Mouse (Mus musculus) 3T3-L1 (cell line): ENCODE results near the gene Shank3.
A peak's percentile ranks its signal among the peaks of the same experiment; 100 is the strongest.

Experiments
- DNase-seq: peaks from one replicate; pipeline ENCODE4 v3.0.0-alpha.2; 2015; ENCODE audit warnings: low read depth, low spot score

Gene Shank3

DNA sequence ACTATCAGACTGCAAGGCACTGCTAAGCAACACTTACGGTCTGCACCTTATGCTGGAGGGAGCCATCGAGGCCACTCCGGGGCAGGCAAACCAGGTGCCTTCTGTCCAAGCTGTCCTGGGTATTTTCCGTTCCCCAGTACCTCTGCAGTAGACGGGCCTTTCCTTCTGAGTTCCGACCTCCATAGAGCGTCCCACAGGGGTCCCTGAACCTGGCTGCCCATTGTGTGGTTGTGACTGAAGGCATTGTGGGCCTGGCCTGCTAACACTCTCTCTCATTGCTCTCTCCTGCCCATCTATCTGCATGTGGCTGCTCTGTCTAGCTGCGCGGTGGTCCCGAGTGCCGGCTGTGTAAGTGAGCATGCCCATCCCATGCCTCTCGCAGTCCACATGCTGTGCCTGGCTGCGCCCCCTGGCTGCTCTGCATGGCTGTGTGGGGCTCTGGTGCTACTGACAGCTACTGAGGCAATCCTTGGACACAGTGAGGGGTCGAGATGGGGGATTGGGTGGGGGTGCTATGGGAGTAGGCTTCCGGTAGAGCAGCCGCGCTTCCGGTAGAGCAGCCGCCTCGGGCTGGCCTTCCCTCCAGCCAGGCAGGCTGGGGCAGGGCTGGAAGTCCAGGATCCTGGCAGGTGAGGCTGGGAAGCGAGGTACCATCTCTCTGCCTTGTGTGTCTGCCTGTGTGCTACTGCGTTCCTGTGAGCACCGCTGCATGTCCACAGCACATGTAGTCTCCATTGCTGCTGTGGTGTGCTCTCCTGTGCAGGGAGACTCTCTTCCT is 57.2 kb downstream of the Shank3 start:
- DNase-seq: no peak

DNA sequence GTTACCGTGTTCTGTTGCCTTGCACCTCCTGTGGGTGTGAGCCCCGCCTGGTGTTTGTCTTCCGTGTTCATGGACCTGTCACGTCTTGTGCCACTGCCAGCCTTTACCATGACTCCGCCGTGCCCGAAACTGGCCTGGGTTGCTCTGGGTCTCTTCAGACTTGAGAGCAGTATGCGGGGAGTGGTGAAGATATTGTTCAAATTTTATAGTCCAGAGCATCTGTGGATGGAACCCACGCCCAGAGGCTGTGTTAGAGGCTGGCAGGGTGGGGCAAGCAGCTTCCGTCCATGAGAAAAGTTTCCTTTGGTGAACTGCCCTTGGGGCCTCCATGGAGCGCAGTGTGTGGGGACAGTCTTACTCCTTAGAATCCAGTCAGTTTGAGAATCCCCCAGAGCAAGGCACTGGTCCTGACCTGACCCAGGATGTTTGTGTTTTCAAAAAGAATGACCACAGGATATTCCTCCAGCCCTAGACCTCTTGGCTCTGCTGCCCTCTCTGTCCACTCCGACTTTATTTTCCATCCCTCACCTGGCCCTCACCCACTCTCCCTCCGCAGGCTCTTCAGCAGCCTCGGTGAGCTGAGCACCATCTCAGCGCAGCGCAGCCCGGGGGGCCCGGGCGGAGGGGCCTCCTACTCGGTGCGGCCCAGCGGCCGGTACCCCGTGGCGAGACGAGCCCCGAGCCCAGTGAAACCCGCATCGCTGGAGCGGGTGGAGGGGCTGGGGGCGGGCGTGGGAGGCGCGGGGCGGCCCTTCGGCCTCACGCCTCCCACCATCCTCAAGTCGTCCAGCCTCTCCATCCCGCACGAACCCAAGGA is 58.0 kb downstream of the Shank3 start:
- DNase-seq: no peak

DNA sequence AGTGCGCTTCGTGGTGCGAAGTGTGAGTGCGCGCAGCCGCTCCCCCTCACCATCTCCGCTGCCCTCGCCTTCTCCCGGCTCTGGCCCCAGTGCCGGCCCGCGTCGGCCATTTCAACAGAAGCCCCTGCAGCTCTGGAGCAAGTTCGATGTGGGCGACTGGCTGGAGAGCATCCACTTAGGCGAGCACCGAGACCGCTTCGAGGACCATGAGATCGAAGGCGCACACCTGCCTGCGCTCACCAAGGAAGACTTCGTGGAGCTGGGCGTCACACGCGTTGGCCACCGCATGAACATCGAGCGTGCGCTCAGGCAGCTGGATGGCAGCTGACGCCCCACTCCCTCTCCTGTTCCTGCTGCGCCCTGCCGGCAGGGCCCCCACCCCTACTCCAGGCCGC is 58.6 kb downstream of the Shank3 start:
- no peak for DNase-seq

DNA sequence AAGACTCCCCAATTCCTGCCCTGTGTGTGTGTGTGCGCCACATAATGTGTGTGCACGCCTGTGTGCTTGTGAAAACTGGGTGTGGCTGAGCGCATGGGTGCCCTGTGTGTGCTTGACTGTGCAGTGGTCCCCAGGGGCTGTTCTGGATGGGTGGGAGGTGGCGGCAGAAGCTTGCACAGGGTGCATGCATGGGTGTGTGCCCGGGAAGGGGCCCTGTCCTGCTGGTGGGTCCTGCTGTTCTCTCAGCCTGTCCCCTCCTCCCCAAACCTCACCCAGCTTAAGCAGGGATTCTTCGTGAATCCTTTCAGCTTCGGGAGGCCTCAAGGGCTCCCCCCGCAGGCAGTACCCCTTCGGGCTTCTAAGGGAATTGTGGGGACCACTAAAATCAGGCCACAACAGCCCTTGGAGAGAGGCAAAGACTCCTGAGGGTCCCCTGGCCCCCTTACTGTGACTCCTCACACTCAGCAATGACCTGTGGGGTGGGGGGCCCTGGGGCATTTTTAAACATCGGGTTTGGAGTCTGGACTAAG is 59.8 kb downstream of the Shank3 start:
- DNase-seq: no peak

DNA sequence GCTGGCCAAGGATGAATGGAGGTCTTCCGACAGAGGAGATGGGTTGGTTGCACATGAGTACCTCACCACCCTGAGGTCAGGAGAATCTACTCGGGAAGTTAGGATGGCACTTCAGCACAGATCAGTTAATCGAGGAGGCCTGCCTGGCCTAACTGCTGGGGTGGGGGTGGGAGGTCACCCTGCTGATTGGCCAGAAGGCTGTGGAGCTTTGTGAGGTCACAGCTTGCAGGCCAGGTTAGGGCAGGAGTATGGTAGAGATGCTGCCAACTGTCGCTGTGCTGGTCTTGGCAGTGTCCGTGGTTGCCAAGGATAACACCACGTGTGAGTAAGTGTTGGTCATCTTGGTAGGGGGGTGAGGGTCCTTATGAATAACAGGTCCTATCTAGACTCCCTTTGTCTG is 68.7 kb downstream of the Shank3 start, which contains the start of gene Acr:
Gene Acr (plus strand): TSS at position 213 of the 400 bp plus-strand sequence.
- no peak for DNase-seq

DNA sequence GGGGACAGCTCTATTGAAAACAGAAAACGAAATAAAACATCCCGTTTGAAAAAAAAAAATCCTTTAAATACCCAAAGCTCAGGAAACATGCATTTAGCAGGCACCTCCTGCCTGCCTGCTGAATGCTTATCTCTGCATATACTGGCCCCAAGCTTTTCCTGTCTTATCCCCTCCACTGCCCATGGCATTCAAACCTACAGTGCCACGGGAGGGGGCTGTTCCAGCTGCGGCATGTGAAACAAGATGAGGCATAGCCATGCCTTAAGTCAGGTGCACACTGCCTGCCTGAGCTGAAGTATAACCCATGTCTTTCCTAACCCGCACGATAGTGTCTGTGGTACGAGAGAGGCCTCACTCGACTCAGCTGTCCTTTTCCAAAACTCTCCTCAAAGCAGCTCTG is 72.7 kb downstream of the Shank3 start:
- DNase-seq: no peak

DNA sequence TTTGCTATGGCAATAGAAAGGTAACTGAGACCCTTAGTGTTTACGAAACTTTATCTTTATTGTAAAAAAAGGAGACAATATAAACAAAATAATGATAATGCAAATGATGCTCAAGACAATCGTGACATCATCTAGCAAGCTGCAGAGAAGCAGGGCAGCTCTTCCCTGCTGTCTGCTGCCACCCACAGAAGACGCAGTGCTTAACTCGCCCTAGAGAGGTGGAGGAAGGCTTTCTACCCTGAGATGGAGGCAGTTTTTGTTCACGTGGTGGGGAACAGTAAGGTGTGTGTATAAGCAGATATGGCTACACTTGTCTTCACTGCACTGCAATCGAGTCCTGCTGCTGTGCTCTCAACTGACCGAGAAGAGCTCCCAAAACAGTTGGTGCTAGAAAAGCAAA is 83.1 kb downstream of the Shank3 start:
- DNase-seq: no peak

DNA sequence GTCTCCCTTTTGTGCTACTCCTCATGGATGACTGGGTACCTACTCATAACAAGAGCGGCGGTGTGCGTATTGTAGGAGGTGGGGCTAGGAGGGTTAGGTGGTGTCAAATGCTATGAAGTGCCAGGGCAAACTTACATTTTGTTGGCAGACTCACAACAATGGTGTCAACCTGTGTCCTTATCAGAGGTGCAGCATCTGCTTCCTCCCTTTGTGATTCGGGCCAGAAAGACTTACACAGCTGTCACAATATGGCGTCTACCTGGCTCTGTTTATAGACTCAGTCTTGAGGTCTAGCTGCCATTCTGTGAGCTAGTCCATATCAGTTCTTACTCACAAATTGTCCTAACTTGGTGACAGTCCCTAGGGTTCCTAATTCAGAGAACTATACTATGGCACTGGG is 85.7 kb downstream of the Shank3 start:
- DNase-seq: no peak

DNA sequence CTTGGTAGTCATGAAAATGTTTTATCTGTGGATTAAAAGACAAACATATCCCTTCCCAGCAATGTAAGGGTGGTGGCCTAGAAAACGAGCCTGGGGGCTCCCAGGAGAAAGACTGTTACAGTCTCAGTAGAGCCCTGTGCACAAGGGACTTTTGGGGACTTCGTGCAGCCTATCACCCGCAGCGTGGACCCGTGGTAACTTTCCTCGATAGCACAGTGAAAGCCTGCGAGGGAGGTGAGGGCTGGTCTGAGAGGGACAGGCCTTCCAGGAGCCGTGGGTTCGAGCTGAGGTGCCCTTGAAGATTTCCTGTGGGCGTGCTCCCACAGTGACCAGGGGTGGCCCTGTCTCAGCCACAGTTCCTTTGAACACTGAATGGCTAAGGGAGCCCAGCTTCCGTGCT is 86.2 kb downstream of the Shank3 start:
- no peak for DNase-seq

DNA sequence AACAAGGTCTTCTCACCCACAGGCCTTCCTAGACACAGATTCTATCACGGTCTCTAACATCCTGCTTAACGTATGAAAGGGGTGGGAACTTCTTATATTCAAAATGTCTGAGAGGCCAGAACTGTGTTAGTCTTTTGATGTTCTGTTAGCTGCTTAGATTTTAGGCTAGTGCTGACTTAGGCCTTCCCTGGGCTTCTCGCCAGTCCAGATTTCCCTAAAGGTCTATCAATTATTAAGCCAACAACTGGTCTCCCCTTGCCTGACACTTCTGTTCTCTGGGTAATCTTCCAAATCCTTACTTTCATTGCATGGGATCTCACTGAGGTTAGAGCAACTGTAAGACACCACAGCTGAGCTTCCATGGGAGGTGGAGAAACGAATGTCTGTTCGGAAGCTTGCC is 89.7 kb downstream of the Shank3 start:
- DNase-seq: no peak

DNA sequence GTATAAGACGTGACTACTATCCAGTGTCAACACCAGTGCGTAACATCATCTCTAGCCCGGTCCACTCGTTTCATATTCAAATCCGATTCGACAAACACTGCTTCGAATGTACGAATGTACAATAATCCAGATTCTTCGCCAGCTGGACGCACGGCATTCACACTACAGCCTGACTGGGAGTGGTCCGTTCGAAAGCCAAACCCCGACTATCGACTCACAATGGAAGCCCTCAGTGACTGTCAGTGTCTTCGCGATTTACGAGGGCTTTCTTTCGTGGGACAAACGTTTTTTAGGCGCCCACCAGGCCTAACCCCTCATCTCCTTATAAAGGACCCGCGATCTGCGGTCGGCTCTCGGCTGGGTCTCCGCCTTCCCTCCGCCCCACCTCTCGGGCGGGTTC is 91.9 kb downstream of the Shank3 start:
- DNase-seq: peak; percentile 32

DNA sequence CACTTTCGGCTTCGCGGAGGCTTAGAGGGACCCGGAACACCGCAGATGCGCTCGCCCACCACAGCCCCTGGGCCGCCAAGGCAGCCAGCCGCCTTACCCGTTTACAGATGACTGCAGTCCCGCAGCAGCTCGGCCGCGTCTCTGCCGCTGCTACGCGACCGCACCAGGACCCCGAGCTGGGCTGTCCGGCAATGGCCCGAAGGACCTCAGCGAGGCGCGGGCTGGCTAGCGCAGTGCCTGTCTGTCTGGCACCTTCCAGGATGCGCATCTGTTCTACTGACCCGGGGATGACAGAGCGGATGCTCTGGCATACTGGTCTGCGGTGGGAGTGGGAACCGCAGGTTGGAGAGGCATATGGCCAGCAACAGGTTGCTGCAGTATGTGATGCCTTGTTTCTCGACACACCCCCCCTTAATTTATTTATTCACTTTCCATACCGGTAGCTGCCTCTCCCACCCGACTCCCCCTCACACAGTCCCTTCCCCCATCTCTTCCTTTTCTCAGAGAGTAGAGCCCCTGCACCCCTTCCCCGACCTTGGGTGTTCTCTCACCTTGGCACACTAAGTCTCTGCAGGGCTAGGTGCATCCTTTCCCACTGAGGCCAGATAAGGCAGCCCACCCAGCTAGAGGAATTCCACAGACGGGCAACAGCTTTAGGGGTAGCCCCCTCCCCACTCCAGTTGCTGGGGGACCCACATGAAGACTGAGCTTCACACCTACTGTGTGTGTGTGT is 92.5 kb downstream of the Shank3 start, which contains the start of gene Rabl2:
Gene Rabl2 (minus strand): TSS at position 201 of the 733 bp plus-strand sequence.
- DNase-seq: peak; percentile 88

DNA sequence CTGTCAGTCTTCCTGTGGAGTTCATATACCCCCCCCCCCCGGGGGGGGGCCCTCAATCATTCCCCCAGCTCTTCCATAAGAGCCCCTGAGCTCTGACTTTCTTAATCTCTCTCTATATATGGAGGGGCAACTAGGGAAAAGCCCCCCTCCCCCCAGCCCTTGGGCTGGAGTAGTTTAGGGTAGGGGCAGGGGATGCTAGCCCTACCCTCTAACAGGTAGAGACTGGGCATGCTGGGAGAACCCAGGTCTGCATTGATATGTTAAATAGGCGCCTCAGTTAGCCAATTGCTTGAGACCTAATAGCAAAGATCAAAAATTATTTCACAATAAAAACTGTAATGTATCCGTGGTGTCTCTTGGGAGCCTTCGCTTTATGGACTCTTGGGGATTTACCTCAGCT is 93.1 kb downstream of the Shank3 start:
- DNase-seq: no peak

DNA sequence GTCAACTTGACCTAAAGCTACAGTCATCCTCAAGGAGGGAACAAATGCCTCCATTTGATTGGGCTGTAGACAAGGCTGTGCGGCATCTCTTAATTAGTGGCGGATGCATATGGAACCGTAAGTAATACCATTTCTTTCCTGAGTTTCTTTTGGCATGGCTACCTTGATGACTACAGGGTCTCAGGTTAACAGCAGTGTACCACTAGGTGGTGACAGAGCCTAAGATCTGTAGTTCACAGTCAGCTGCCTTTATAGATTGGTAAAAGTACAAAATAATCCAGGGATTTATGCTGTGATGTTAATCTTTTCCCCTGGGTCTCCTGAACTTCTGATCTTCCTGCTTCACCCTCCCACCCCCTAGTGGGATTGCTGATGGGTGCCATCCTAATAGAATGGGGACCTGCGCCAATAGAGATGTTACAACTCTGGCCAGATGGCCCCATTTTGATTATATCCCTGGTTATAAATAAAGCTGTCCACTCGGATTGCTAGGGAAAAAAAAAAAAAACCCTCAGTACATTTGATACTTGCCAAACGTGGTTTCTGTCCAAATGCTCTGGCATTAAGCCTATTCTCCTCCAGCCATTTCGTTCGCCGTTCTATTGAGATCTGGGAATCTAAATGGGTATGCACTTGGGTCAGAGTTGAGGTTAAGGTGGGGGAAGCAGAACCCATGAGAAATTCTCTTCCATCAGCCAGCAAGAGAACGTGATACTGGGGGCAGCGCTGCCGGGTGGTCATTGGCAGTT is 106.6 kb downstream of the Shank3 start:
- DNase-seq: peak; percentile 21

DNA sequence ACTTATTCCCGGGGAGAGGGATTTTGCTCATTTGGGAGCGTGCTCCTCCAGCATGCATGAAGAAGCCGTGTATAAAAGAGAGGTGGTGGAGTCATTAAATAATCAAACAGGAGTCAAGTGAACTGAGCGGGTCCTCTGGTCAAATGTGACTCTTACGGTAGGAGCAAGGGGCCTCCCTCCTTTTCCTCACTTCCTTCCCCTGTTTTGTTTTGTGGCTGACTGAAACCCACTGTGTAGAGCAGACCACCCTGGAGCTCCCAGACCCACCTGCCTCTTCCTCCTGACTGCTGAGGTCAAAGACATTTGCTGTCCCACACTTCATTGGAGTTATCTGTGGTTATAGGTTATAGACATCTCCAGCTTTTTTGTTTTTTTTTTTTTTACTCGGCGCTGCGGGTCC is 108.1 kb downstream of the Shank3 start:
- no peak for DNase-seq

DNA sequence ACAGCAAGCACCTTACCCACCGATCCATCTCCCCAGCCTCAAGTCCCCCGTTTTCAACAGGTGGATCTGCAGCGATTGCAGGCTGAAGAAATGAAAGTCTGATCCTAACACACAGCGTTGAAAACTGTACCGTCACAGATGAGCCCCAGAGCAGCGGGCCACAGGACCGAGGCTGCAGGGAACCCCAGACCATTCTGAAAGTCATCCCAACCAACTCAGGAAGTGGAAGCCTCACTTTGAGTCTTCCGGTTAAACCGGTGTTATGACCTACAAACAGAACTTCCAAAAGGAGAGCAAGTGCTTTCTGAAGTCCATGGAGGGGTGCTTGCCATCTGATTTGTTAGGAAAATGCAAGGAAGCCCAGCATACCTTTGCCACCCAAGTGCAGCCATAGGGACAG is 108.5 kb downstream of the Shank3 start:
- no peak for DNase-seq
